Mouse (Mus musculus) small intestine, adult 2 months (tissue): ENCODE measurements around the gene Ccpg1os. TPM values are rescaled to one million over a fixed set of nuclear protein-coding genes. Genes with fewer than 3 reads are reported as not detected.

Experiments
- H3K27ac ChIP-seq: fragments of 200-500 bp; 2 replicates; pipeline ENCODE4 v1.5.1; 2012; ENCODE audit warnings: low read depth, low read length, control low read depth, inconsistent platforms; ENCODE audit not compliant: insufficient read depth
- H3K27me3 ChIP-seq: fragments of 200-500 bp; 2 replicates; pipeline ENCODE4 v1.6.1; 2012; ENCODE audit warnings: mild to moderate bottlenecking, moderate library complexity, low read length, inconsistent platforms; ENCODE audit not compliant: control insufficient read depth, insufficient read depth
- H3K36me3 ChIP-seq: fragments of 200-500 bp; 2 replicates; pipeline ENCODE4 v1.6.1; 2012; ENCODE audit warnings: mild to moderate bottlenecking, low read length, control low read depth, inconsistent platforms; ENCODE audit not compliant: control insufficient read depth, insufficient read depth
- H3K4me1 ChIP-seq: fragments of 200-500 bp; 2 replicates; pipeline ENCODE4 v1.6.1; 2012; ENCODE audit warnings: low read length, inconsistent platforms, mixed read lengths; ENCODE audit not compliant: control insufficient read depth, insufficient read depth, insufficient read length
- H3K4me3 ChIP-seq: fragments of 200-500 bp; 2 replicates; pipeline ENCODE4 v1.5.1; 2012; ENCODE audit warnings: low read depth, mild to moderate bottlenecking, control low read depth, inconsistent platforms, low read length, moderate library complexity
- CTCF ChIP-seq: fragments of 200-500 bp; IDR thresholded peaks from 2 replicates; pipeline ENCODE4 v1.5.1; 2012; ENCODE audit warnings: low read depth, mild to moderate bottlenecking, control low read depth, inconsistent platforms, low read length, moderate library complexity, mixed read lengths; ENCODE audit not compliant: insufficient replicate concordance, insufficient read length; ENCODE audit errors: extremely low read depth
- POLR2A ChIP-seq: fragments of 200-500 bp; IDR thresholded peaks from 2 replicates; pipeline ENCODE4 v1.6.1; 2012; ENCODE audit warnings: low read depth, mild to moderate bottlenecking, control low read depth, inconsistent platforms, low read length, moderate library complexity
- WGBS: fragments of 180-500 bp; shearing (Covaris S2); methylation state at CpG from one replicate; pipeline ENCODE4 v1.1.7; 2018; 5-methylcytosine and 5-hydroxymethylcytosine counted together
- polyA plus RNA-seq: library from polyadenylated mRNA; depleted of rRNA; stranded (reverse); fragments of >200 nt; gene quantifications from 2 replicates; pipeline ENCODE4 v1.2.3, GENCODE M21; 2012

The Ccpg1os gene
- polyA plus RNA-seq, 1 experiment, result 2.7 TPM

DNA sequence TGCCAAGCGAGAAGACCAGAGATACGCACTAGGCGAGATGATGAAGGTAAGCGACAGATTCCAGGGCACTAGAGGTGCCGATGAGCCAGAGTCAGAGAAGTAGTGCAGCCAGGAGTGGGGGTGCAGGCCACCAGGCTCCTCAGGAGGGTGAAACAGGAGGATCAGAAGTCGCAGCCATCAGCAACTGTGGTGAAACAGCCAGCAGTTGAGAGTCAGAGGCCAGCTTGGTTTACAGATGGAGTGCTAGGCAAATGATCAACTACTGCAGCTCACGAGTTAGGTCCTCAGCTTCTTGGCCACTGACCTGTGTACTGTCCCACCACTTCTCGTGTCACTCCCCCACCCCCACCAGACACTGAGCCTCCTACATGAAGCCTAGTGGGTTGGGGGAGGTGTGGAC, 23.8 kb downstream of the Ccpg1os start:
- WGBS, result 65% methylated on average over 8 of the region's 8 CpGs
- H3K27me3 ChIP-seq, result no peaks in the 10 kb centered on the region
- no peak overlapping the region for H3K27ac ChIP-seq
- H3K4me3 ChIP-seq, result no peak overlapping the region
- H3K4me1 ChIP-seq, result peaks cover 7% of the 10 kb centered on the region
- no peaks in the 10 kb centered on the region for H3K36me3 ChIP-seq
- TF ChIP-seq POLR2A (no peak), CTCF (no peak)

DNA sequence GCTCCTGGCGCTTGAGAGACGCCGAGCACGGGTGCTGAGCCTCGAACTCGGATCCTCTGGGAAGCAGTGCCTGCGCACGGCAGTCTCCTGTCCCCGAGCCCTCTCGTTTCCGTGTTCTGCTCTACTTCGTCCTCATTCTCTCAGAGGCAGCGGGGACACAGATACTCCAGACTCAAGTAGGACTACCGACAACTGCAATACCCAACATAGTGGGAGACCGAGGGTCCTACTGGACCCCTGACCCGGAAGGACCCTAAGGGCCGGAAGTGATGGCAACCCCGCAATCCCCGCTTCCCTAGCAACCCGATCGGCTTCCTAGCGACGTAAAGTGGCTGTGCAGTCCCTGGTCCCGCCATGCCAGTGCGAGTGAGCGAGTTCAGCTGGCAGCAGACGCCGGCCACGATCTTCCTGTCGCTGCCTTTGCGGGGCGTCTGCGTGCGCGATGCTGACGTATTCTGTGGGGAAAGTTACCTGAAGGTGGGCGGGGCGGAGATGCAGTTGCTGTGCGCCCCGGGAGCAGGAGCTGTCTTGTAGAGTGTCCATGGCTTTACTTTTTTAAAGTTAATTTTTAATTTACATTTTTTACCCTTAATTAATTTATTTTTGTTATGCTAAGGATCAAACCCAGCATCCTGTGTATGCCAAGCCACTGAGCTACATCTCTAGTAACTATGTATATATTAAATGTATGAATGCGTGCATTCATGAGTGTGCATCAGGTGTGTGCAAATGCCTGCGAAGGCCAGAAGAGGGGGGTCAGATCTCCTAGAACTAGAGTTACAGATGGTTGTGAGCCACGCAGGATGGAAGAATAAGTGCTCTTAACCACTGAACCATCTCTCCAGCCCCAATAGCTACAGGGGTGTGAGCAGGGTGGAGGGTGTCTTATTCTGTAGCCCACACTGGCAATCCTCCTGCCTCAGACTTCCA, 26.4 kb downstream of the Ccpg1os start, which contains the start of the genes Dyx1c1 and Gm44503:
Gene Dyx1c1, plus strand, starts transcription at position 265 of the 930 bp plus-strand sequence.
Gene Gm44503, plus strand, starts transcription at position 332 of the 930 bp plus-strand sequence.
- TF ChIP-seq CTCF (no peak), POLR2A (peak; percentile 32; the same call in 1 of the 2 replicates)
- H3K4me3 ChIP-seq, result peak within 1 kb of the TSS; percentile 98
- 1% methylated on average over 43 of the region's 43 CpGs for WGBS
- H3K27ac ChIP-seq, result no peak within 1 kb of the TSS
- H3K36me3 ChIP-seq, result no peaks in the 10 kb centered on the region
- H3K27me3 ChIP-seq, result no peaks in the 10 kb centered on the region
- peaks cover 7% of the 10 kb centered on the region for H3K4me1 ChIP-seq

DNA sequence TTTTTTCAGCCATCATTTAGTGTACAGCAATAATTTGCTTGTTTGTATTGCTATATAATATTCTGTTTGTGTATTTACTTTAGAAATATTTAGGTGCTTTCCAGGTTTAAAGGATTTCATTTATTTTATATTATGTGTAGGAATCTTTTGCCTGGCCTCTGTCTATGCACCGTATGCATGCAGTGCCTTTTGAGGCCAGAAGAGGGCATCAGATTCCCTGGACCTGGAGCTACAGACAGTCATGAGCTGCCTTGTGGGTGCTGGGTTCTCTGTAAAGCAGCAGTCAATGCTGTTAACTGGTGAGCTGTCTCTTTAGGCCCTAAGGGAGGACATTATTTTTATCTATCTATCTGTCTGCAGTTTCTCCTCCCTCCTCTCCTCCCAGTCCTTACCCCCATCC, 29.6 kb downstream of the Ccpg1os start:
- Histone ChIP-seq H3K27me3 (no peaks in the 10 kb centered on the region), H3K4me3 (no peak overlapping the region), H3K4me1 (peaks cover 7% of the 10 kb centered on the region), H3K27ac (no peak overlapping the region), H3K36me3 (no peaks in the 10 kb centered on the region)
- WGBS, result 18% methylated on average over 1 of the region's 1 CpGs
- TF ChIP-seq POLR2A, result no peak
- TF ChIP-seq CTCF, result peak; percentile 64; the same call in 1 of the 2 replicates

DNA sequence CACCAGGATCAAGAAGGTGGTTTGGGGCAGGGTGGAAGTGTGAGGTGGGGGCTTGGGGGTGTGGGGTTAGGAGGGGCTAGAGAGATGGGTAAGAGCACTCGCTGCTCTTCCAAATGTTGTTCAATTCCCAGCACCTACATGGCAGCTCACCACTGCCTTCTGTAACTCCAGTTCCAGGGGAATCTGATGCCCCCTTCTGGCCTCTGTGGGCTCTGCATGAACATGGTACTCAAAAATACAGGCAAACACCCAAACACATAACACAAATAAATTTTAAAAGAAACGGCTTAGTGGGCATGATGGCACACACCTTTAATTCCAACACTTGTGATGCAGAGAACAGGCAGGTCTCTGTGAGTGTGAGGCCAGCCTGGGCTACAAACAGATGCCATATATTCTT, 30.4 kb downstream of the Ccpg1os start:
- Histone ChIP-seq H3K27me3 (no peaks in the 10 kb centered on the region), H3K4me3 (no peak overlapping the region), H3K27ac (no peak overlapping the region), H3K36me3 (no peaks in the 10 kb centered on the region), H3K4me1 (peaks cover 7% of the 10 kb centered on the region)
- 54% methylated on average over 2 of the region's 2 CpGs for WGBS
- TF ChIP-seq CTCF (no peak), POLR2A (no peak)

DNA sequence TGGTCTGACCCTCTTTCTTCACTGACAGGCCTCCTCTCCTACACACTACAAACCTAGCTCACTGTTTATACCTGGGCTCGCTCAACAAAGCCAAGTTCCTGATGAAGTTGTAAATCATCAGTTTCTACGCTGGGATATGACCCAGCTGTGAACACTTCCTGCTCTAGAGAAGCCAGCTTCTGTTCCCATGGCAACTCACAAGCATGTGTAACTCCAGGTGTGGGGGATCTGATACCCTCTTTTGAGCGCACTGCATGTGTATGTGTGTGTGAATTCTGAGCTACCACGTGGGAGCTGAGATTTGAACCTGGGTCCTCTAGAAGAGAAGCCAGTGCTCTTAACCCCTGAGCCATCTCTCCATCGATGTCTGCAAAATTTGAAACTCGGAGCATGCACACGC, 35.6 kb downstream of the Ccpg1os start:
- Histone ChIP-seq H3K4me3 (no peak overlapping the region), H3K36me3 (no peaks in the 10 kb centered on the region), H3K27ac (no peak overlapping the region), H3K4me1 (no peaks in the 10 kb centered on the region), H3K27me3 (no peaks in the 10 kb centered on the region; the same call in 1 of the 2 replicates)
- WGBS, result 55% methylated on average over 7 of the region's 7 CpGs
- TF ChIP-seq CTCF (no peak), POLR2A (no peak)

DNA sequence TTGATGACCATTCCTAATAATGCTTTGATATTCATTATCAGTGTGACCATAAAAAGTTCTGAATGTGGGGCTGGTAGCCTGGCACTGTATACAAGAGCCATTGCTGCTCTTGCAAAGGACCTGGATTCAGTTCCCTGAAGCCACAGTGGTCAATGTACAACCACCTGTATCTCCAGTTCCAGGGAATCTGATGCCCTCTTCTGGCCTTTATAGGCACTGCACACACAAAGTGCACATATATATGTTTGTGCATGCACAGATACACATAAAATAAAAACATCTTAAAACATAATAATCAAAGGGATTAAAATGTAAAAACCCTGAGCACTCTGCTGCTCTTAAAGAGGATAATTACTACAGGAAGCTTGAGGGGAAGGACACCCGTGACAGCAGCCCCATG, 38.2 kb downstream of the Ccpg1os start:
- H3K27ac ChIP-seq, result no peak overlapping the region

DNA sequence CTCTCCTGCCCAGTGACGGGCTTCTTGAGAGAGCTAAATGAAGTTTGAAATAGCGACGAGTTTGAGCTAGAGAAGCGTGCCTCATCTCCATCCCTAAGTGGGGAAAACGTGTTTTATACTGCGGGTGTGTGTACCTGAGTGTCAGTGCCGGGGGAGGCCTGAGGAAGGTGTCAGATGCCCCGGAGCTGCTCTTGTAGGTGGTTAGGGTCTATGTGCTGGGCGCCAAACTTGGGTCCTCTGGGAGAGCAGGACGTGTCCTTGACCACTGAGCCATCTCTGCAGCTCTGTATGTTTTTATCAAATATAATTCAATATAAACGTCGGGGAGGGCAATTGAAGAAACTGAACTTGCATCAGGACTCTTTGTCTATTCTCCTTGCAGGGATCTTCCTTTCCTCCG, 40.9 kb downstream of the Ccpg1os start:
- TF ChIP-seq CTCF, result no peak
- TF ChIP-seq POLR2A, result no peak
- Histone ChIP-seq H3K27ac (no peak overlapping the region), H3K27me3 (no peaks in the 10 kb centered on the region; the same call in 1 of the 2 replicates), H3K4me1 (no peaks in the 10 kb centered on the region), H3K4me3 (no peak overlapping the region), H3K36me3 (no peaks in the 10 kb centered on the region)
- 91% methylated on average over 13 of the region's 13 CpGs for WGBS

More for the DNA sequence above, 38.2 kb downstream of the Ccpg1os start:
- no peak overlapping the region for H3K4me3 ChIP-seq
- H3K36me3 ChIP-seq, result no peaks in the 10 kb centered on the region
- H3K27me3 ChIP-seq, result no peaks in the 10 kb centered on the region; the same call in 1 of the 2 replicates
- no peaks in the 10 kb centered on the region for H3K4me1 ChIP-seq
- WGBS, result 94% methylated on average over 1 of the region's 1 CpGs
- no peak for TF ChIP-seq POLR2A
- no peak for TF ChIP-seq CTCF
